Mouse (Mus musculus) stomach, embryonic 14.5 days (tissue): ENCODE results near the gene Cacng2. TPM values are rescaled to one million over a fixed set of nuclear protein-coding genes. Genes with fewer than 3 reads are reported as not detected.

ENCODE experiments used
- ATAC-seq: fragments of 200-750 bp; cut with Nextera tagmentation; 2 replicates; pipeline ENCODE4 v1.8.0; 2017; ENCODE audit warnings: low read depth, moderate TSS enrichment; ENCODE audit not compliant: insufficient number of reproducible peaks, insufficient read depth, low FRiP score
- H3K27ac ChIP-seq: fragments of 300-500 bp; sonication (generic); 2 replicates; pipeline ENCODE4 v1.5.1; 2014; ENCODE audit warnings: mild to moderate bottlenecking, low read length, moderate library complexity, mixed read lengths
- H3K27me3 ChIP-seq: fragments of 300-500 bp; sonication (generic); 2 replicates; pipeline ENCODE4 v1.6.1; 2014; ENCODE audit warnings: low read length, control low read depth, mixed read lengths; ENCODE audit not compliant: control insufficient read depth, insufficient read depth
- H3K36me3 ChIP-seq: fragments of 300-500 bp; sonication (generic); 2 replicates; pipeline ENCODE4 v1.6.1; 2014; ENCODE audit warnings: mild to moderate bottlenecking, control low read depth, low read length, moderate library complexity, mixed read lengths; ENCODE audit not compliant: control insufficient read depth, insufficient read depth
- H3K4me1 ChIP-seq: fragments of 300-500 bp; sonication (generic); 2 replicates; pipeline ENCODE4 v1.6.1; 2014; ENCODE audit warnings: low read length, control low read depth, mixed read lengths; ENCODE audit not compliant: control insufficient read depth, insufficient read depth
- H3K4me2 ChIP-seq: fragments of 300-500 bp; sonication (generic); replicated peaks from 2 replicates; pipeline ENCODE4 v1.6.1; 2014; ENCODE audit warnings: low read depth, low read length, control low read depth
- H3K4me3 ChIP-seq: fragments of 300-500 bp; sonication (generic); 2 replicates; pipeline ENCODE4 v1.5.1; 2014; ENCODE audit warnings: low read depth, low read length, control low read depth
- H3K9ac ChIP-seq: fragments of 300-500 bp; sonication (generic); replicated peaks from 2 replicates; pipeline ENCODE4 v1.6.1; 2014; ENCODE audit warnings: low read depth, mild to moderate bottlenecking, control low read depth, low read length, moderate library complexity, mixed read lengths
- H3K9me3 ChIP-seq: fragments of 300-500 bp; sonication (generic); 2 replicates; pipeline ENCODE4 v1.6.1; 2016; ENCODE audit warnings: low read depth, low read length, control low read depth; ENCODE audit not compliant: control insufficient read depth
- WGBS: fragments of 180-500 bp; shearing (Covaris S2); extraction: QIAGEN DNeasy Blood & Tissue Kit; methylation state at CpG from one replicate; pipeline ENCODE4 v1.1.7; 2014; 5-methylcytosine and 5-hydroxymethylcytosine counted together
- polyA plus RNA-seq: library from polyadenylated mRNA; unstranded; fragments of >200 nt; fragmentation: Nextera tagmentation; extraction: Ambion mirVana; gene quantifications from 2 replicates; pipeline ENCODE4 v1.2.1, GENCODE M21; 2014

Cacng2 gene
- polyA plus RNA-seq, 1 experiment from 2014 or later = 0.06 TPM

DNA sequence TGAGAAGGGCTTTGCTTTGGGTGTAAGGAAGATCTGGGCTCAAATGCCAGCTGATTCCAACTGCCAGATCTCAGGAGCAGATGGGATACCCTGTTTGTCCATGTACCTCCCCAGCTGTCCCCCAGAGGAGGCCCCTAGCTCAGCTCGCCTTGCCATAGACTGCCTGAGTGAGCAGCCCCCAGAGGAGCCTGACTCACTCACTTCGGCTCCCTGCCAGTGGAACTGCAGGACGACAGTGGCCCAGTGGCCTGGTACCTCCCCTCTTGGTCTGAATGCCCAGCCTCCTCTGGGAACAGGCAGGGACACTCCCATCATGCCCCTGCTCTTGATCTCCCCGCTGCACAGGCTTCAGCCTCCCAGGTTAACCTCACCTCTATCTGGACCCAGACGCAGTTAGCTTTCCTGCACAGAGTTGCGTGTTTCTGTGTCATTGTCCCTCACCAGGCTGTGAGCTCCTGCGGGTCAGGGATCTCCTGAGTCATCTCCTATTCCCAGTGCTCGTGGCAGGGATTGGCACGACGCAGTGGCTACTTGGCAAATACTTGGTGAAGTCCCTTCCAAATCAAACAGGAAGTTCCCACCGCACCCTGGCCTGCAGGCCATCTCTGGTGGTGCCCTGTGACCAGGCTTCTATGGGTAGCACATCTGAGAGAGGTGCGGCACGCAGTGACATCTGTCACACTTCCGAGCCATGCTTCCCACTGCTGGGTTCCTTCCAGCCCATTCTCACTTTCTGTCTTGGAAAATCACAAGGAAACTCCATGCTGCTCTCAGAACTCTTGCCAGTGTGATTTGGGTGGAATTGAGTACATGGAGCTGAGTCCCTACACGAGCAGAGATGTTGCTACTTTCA is 40.8 kb downstream of the Cacng2 start:
- Histone ChIP-seq H3K4me1 (no peaks in the 10 kb centered on the region), H3K9me3 (no peaks in the 10 kb centered on the region), H3K27ac (no peak overlapping the region), H3K4me2 (no peak overlapping the region), H3K27me3 (no peaks in the 10 kb centered on the region), H3K9ac (no peak overlapping the region), H3K36me3 (no peaks in the 10 kb centered on the region), H3K4me3 (no peak overlapping the region)
- WGBS = 73% methylated on average over 15 of the region's 15 CpGs
- no peak for ATAC-seq

DNA sequence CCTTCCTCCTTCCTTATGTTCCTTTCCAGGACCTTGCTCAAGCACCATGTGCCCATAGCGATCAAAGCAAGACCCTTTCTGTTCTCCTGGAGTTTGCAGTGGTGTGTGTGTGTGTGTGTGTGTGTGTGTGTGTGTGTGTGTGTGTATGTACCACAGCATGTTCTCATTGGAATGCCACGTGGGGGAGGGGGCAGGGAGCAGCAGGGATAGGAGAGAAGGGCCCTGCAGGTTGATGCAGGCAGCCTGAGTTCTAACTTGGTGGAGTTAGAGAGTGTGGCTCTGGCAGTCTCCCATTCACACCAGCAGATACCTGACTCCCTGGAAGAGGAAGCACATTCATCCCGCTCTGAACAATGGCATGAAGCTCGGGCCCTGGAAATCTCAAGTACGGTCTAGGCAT is 41.6 kb downstream of the Cacng2 start:
- Histone ChIP-seq H3K9ac (no peak overlapping the region), H3K4me3 (no peak overlapping the region), H3K4me2 (no peak overlapping the region), H3K36me3 (no peaks in the 10 kb centered on the region), H3K27ac (no peak overlapping the region), H3K27me3 (no peaks in the 10 kb centered on the region), H3K4me1 (no peaks in the 10 kb centered on the region), H3K9me3 (no peaks in the 10 kb centered on the region)
- WGBS = 59% methylated on average over 5 of the region's 5 CpGs
- ATAC-seq = no peak

DNA sequence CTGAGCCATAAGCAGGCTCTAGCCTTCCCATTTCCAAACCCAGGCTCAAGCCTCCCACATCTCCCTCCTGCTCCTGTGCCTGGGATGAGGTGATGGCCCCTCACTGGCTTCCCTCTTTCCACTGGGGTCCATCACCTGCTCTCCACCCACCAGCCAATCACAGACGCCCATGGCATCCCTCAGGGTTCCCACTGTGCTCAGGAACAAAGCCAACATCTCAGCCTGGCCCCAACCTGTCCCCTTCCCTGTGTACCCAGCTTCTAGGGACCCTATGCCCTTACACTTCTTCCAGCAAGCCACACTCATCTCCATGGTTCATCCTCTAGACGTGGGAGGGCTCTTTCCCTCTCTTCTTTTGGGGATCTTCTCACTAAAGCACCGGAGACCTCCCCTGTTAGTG is 43.9 kb downstream of the Cacng2 start:
- Histone ChIP-seq H3K9ac (no peak overlapping the region), H3K9me3 (no peaks in the 10 kb centered on the region), H3K36me3 (no peaks in the 10 kb centered on the region), H3K27ac (no peak overlapping the region), H3K4me2 (no peak overlapping the region), H3K4me1 (no peaks in the 10 kb centered on the region), H3K4me3 (no peak overlapping the region), H3K27me3 (no peaks in the 10 kb centered on the region)
- WGBS = 38% methylated on average over 3 of the region's 3 CpGs
- ATAC-seq = no peak

DNA sequence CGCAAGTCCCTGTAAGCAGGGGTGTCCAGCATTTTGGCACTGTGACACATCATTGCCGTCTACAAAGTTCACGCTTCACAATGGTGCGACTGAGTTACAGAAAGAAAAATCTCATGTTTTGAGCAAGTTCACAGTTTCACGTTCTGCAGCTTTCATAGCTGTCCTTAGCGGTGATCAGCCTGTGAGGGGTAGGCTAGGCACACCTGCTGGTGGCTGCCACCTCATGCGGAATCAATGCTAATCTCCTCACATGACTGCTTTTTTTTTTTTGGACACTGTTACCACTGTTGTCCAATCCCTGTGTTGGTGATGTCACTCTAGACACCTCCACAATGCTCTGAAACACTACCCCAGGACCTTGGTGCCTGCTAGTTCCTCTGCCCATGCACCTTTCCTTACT is 46.7 kb downstream of the Cacng2 start:
- Histone ChIP-seq H3K4me2 (no peak overlapping the region), H3K4me3 (no peak overlapping the region), H3K27me3 (no peaks in the 10 kb centered on the region), H3K9ac (no peak overlapping the region), H3K9me3 (no peaks in the 10 kb centered on the region), H3K4me1 (no peaks in the 10 kb centered on the region), H3K36me3 (no peaks in the 10 kb centered on the region), H3K27ac (no peak overlapping the region)
- WGBS = 92% methylated on average over 7 of the region's 7 CpGs
- ATAC-seq = no peak

DNA sequence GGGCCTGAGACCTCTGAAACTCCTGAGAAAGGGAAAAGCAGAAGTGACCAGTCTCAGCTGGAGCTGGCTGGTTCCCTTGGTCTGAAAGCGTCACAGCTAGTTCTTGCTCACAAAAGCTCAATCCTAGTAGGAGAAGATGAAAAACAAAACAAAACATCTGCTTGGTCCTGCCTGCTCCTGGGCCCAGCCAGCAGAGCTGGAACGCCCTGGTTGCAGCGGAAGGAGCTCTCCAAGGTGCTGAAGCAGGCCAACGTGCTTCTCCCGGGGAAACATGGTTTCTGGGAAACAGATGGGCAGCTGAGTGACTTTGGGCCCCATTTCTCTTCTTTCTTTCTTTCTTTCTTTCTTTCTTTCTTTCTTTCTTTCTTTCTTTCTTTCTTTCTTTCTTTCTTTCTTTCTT is 53.4 kb downstream of the Cacng2 start:
- no peaks in the 10 kb centered on the region for H3K9me3 ChIP-seq
- H3K4me2 ChIP-seq = no peak overlapping the region
- H3K4me3 ChIP-seq = no peak overlapping the region
- no peak overlapping the region for H3K27ac ChIP-seq
- no peaks in the 10 kb centered on the region for H3K4me1 ChIP-seq
- H3K9ac ChIP-seq = no peak overlapping the region
- no peaks in the 10 kb centered on the region for H3K36me3 ChIP-seq
- H3K27me3 ChIP-seq = no peaks in the 10 kb centered on the region
- WGBS = 2% methylated on average over 5 of the region's 5 CpGs
- ATAC-seq = no peak

DNA sequence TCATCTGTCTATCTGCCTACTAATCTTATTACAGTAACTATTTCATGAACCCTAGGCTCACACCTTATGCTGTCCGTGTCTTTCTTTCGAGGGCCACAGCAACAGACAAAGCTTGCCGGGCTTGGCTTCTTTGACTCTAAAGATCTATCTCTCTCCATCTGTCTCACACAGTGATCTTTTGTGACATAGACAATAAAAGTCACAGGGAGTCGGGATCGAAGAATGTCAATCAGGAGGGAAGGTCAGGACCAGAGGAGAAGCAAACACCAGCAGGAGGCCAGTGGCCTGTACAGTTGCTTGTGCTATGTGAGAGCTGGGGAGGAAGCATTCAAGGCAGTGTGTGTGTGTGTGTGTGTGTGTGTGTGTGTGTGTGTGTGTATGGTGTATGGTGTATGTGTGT is 54.3 kb downstream of the Cacng2 start:
- H3K9me3 ChIP-seq = no peaks in the 10 kb centered on the region
- H3K4me3 ChIP-seq = no peak overlapping the region
- no peak overlapping the region for H3K4me2 ChIP-seq
- H3K36me3 ChIP-seq = no peaks in the 10 kb centered on the region
- no peak for ATAC-seq
- no peaks in the 10 kb centered on the region for H3K4me1 ChIP-seq
- no peak overlapping the region for H3K9ac ChIP-seq
- H3K27me3 ChIP-seq = no peaks in the 10 kb centered on the region
- 77% methylated on average over 5 of the region's 5 CpGs for WGBS
- H3K27ac ChIP-seq = no peak overlapping the region

DNA sequence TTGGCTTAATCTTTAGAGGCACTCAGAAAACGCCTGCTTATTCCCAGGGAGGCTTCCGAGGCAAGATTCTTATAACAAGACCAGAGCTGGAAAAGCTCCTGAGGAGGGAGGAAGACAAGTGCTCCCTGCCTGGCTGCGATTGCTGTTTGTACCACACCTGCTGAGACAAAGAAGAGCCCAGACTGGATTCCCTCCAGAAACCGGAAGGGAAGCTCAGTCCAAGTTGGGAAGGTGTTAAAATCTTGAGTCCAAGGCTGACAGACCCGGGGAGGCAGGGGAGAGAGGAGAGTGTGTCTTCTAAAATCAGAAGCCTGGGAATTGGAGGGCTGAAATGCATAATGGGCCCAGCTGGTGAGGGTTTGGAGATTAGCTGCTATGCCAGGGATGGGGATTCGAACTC is 55.5 kb downstream of the Cacng2 start:
- Histone ChIP-seq H3K4me2 (no peak overlapping the region), H3K27me3 (no peaks in the 10 kb centered on the region), H3K27ac (no peak overlapping the region), H3K4me3 (no peak overlapping the region), H3K9me3 (no peaks in the 10 kb centered on the region), H3K4me1 (no peaks in the 10 kb centered on the region), H3K9ac (no peak overlapping the region), H3K36me3 (no peaks in the 10 kb centered on the region)
- ATAC-seq = no peak
- WGBS = 53% methylated on average over 6 of the region's 6 CpGs

DNA sequence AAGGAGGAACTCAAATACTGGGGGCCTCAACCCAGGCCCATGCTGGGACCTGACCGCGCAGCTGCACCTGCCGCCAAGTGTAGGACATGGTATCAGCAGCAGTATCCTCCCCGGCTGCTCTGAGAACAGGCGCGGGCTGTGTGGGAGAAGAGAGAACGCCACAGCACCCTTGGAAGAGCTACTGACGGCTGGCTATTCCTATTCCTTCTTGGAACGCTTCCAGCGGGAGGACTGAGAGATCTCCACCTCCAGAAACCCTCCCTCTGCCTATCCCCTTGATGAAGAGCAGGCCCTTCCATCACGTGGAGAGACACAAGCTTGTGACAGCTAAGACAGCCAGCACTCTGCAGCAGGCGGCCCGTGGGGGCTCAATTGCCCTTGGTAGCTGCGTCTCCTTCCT is 57.4 kb downstream of the Cacng2 start:
- ATAC-seq = no peak
- 66% methylated on average over 14 of the region's 14 CpGs for WGBS
- no peaks in the 10 kb centered on the region for H3K27me3 ChIP-seq
- no peaks in the 10 kb centered on the region for H3K4me1 ChIP-seq
- no peak overlapping the region for H3K27ac ChIP-seq
- H3K36me3 ChIP-seq = no peaks in the 10 kb centered on the region
- no peaks in the 10 kb centered on the region for H3K9me3 ChIP-seq
- no peak overlapping the region for H3K9ac ChIP-seq
- H3K4me2 ChIP-seq = no peak overlapping the region
- H3K4me3 ChIP-seq = no peak overlapping the region

DNA sequence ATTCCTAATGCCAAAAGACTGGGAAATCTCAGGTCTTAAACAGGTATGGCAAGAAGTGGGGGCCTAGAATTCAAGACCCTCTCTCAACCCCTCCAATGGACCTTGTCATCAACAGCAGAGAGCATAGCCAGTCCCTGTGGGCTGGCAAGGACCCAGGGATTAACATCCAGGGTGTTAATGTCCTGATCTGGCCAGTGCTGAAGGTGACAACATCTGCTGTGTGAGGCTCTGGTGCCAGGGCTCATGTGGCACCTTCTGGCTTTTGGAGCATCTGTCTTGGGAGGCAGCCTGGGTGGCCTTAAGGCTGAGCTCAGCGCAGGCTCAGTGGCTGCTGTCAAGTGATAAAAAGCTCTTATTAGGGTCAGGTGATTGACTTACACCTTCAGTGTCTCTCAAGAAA is 62.9 kb downstream of the Cacng2 start:
- no peak overlapping the region for H3K4me2 ChIP-seq
- no peaks in the 10 kb centered on the region for H3K4me1 ChIP-seq
- ATAC-seq = no peak
- no peaks in the 10 kb centered on the region for H3K9me3 ChIP-seq
- no peak overlapping the region for H3K27ac ChIP-seq
- no peaks in the 10 kb centered on the region for H3K36me3 ChIP-seq
- WGBS = 50% methylated on average over 1 of the region's 1 CpGs
- H3K27me3 ChIP-seq = no peaks in the 10 kb centered on the region
- no peak overlapping the region for H3K4me3 ChIP-seq
- H3K9ac ChIP-seq = no peak overlapping the region
